Mouse (Mus musculus): ENCODE measurements around the gene Rnf166. TPM values are rescaled to one million over a fixed set of nuclear protein-coding genes. Genes with fewer than 3 reads are reported as not detected.

The Rnf166 gene
- polyA plus RNA-seq, 2 experiments: 47.0 to 80.1 TPM

DNA sequence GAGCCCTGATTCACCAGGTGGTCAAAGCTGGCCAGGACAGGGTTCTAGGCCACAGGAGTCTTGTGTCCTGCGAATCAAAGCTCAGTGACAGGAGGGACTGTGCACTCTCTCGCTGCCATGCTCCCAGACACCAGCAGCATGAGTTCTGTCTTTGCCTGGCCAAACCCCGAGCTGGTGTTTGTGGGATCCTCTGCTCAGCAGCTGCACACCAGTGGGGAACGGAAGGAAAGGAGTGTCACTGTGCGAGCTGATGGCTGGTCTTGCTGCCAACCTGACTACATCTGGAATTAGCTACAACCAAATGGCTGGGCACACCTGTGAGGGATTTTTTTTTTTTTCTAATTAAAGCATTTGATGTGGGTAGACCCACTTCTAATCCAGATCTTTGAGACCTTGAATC lies 5.2 kb downstream of the Rnf166 start:
- H3K4me2 ChIP-seq (replicated peaks; ENCODE audit: low read depth, low read length, severe bottlenecking): no peak overlapping the region
- peaks cover 58% of the 10 kb centered on the region for H3K36me3 ChIP-seq (ENCODE audit: control insufficient read depth, insufficient read depth, low read length)
- no peaks in the 10 kb centered on the region for H3K9me3 ChIP-seq (ENCODE audit: control insufficient read depth, low read length)
- H3K27me3 ChIP-seq (ENCODE audit: control insufficient read depth, insufficient read depth, low read length): no peaks in the 10 kb centered on the region
- no peak overlapping the region for H3K9ac ChIP-seq (ENCODE audit: low read depth, low read length, severe bottlenecking)
- H3K27ac ChIP-seq (replicated peaks; ENCODE audit: low read depth, low read length): no peak overlapping the region
- H3K4me1 ChIP-seq (ENCODE audit: control insufficient read depth, insufficient read depth, low read length): peaks cover 9% of the 10 kb centered on the region
- H3K4me3 ChIP-seq (replicated peaks; ENCODE audit: low read length): no peak overlapping the region
- 85% methylated on average over 5 of the region's 5 CpGs for WGBS
- DNase-seq (ENCODE audit: low spot score) (no peak), ATAC-seq (ENCODE audit: low FRiP score, low read depth) (no peak)
- no peak for TF ChIP-seq POLR2A (IDR thresholded peaks at IDR 0.05; ENCODE audit: borderline replicate concordance, extremely low read depth, insufficient read depth, insufficient read length)

DNA sequence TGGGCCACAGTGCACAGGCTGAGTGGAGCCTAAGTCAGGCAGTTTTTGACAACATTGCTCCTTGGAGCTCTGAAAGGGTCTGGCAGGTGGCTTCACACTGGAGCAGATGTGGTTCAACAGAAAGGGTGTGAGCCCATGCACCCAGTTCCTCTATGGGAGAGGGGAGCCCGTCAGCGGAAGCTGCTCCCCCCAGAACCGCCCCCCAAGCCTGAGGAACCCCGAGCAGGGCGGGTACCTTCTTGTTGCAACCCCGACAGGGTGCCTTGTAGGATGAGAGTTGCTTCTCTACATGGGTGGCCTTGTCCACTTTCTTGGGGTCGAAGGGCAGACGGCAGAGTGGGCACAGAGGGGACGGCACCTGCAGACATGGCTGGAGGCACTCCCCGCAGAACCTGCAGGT lies 5.9 kb downstream of the Rnf166 start:
- DNase-seq (ENCODE audit: low spot score) (no peak), ATAC-seq (ENCODE audit: low FRiP score, low read depth) (no peak)
- Histone ChIP-seq H3K9me3 (ENCODE audit: control insufficient read depth, low read length) (no peaks in the 10 kb centered on the region), H3K27me3 (ENCODE audit: control insufficient read depth, insufficient read depth, low read length) (no peaks in the 10 kb centered on the region), H3K4me3 (replicated peaks; ENCODE audit: low read length) (no peak overlapping the region), H3K4me1 (ENCODE audit: control insufficient read depth, insufficient read depth, low read length) (peaks cover 6% of the 10 kb centered on the region), H3K9ac (ENCODE audit: low read depth, low read length, severe bottlenecking) (no peak overlapping the region), H3K27ac (replicated peaks; ENCODE audit: low read depth, low read length) (no peak overlapping the region), H3K4me2 (replicated peaks; ENCODE audit: low read depth, low read length, severe bottlenecking) (no peak overlapping the region), H3K36me3 (ENCODE audit: control insufficient read depth, insufficient read depth, low read length) (peaks cover 62% of the 10 kb centered on the region)
- 82% methylated on average over 10 of the region's 10 CpGs for WGBS
- no peak for TF ChIP-seq POLR2A (IDR thresholded peaks at IDR 0.05; ENCODE audit: borderline replicate concordance, extremely low read depth, insufficient read depth, insufficient read length)

GRCm38 (mm10) chr8:122469407-122469806 lies 6.5 kb downstream of the Rnf166 start:
- Histone ChIP-seq H3K36me3 (ENCODE audit: control insufficient read depth, insufficient read depth, low read length) (peaks cover 62% of the 10 kb centered on the region), H3K27ac (replicated peaks; ENCODE audit: low read depth, low read length) (no peak overlapping the region), H3K9me3 (ENCODE audit: control insufficient read depth, low read length) (no peaks in the 10 kb centered on the region), H3K27me3 (ENCODE audit: control insufficient read depth, insufficient read depth, low read length) (no peaks in the 10 kb centered on the region), H3K9ac (ENCODE audit: low read depth, low read length, severe bottlenecking) (no peak overlapping the region), H3K4me1 (ENCODE audit: control insufficient read depth, insufficient read depth, low read length) (peaks cover under 1% of the 10 kb centered on the region), H3K4me3 (replicated peaks; ENCODE audit: low read length) (no peak overlapping the region), H3K4me2 (replicated peaks; ENCODE audit: low read depth, low read length, severe bottlenecking) (no peak overlapping the region)
- ATAC-seq (ENCODE audit: low FRiP score, low read depth): no peak
- no peak for DNase-seq (ENCODE audit: low spot score)
- 76% methylated on average over 6 of the region's 6 CpGs for WGBS
- no peak for TF ChIP-seq POLR2A (IDR thresholded peaks at IDR 0.05; ENCODE audit: borderline replicate concordance, extremely low read depth, insufficient read depth, insufficient read length)

DNA sequence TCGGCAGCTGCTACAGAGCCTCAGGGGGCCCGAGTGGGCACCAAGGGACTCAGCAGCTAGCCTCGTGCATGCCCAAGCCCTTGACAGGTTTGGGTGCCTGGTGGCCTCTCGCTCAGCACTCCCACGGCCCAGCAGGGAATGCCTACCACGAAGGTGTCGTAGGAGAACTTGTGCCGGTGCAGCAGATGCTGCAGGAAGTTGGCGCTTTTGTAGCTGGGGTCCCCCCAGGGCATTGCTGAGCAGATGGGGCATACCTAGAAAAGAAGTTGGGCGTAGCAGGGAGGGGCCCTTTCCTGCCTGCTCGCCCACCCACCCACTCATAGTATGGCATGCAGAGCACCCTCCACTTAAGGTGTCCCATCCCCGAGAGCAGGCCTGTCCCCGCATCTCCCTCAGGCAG lies 8.0 kb downstream of the Rnf166 start:
- ATAC-seq (ENCODE audit: low FRiP score, low read depth): no peak
- 85% methylated on average over 13 of the region's 13 CpGs for WGBS

GRCm38 (mm10) chr8:122464985-122465384 lies 10.9 kb downstream of the Rnf166 start:
- H3K9me3 ChIP-seq (ENCODE audit: control insufficient read depth, low read length): no peaks in the 10 kb centered on the region
- peaks cover 10% of the 10 kb centered on the region for H3K4me1 ChIP-seq (ENCODE audit: control insufficient read depth, insufficient read depth, low read length)
- DNase-seq (ENCODE audit: low spot score) (no peak), ATAC-seq (ENCODE audit: low FRiP score, low read depth) (no peak)
- 68% methylated on average over 7 of the region's 7 CpGs for WGBS
- no peak for TF ChIP-seq POLR2A (IDR thresholded peaks at IDR 0.05; ENCODE audit: borderline replicate concordance, extremely low read depth, insufficient read depth, insufficient read length)
- H3K9ac ChIP-seq (ENCODE audit: low read depth, low read length, severe bottlenecking): no peak overlapping the region
- H3K36me3 ChIP-seq (ENCODE audit: control insufficient read depth, insufficient read depth, low read length): peaks cover 39% of the 10 kb centered on the region
- H3K27ac ChIP-seq (replicated peaks; ENCODE audit: low read depth, low read length): no peak overlapping the region
- H3K27me3 ChIP-seq (ENCODE audit: control insufficient read depth, insufficient read depth, low read length): peaks cover 17% of the 10 kb centered on the region
- no peak overlapping the region for H3K4me2 ChIP-seq (replicated peaks; ENCODE audit: low read depth, low read length, severe bottlenecking)
- H3K4me3 ChIP-seq (replicated peaks; ENCODE audit: low read length): no peak overlapping the region

More for the DNA sequence above, 8.0 kb downstream of the Rnf166 start:
- H3K4me1 ChIP-seq (ENCODE audit: control insufficient read depth, insufficient read depth, low read length): no peaks in the 10 kb centered on the region
- peaks cover 51% of the 10 kb centered on the region for H3K36me3 ChIP-seq (ENCODE audit: control insufficient read depth, insufficient read depth, low read length)
- no peaks in the 10 kb centered on the region for H3K27me3 ChIP-seq (ENCODE audit: control insufficient read depth, insufficient read depth, low read length)
- H3K9ac ChIP-seq (ENCODE audit: low read depth, low read length, severe bottlenecking): no peak overlapping the region
- H3K9me3 ChIP-seq (ENCODE audit: control insufficient read depth, low read length): no peaks in the 10 kb centered on the region
- H3K27ac ChIP-seq (replicated peaks; ENCODE audit: low read depth, low read length): no peak overlapping the region
- DNase-seq (ENCODE audit: low spot score): no peak
- no peak overlapping the region for H3K4me3 ChIP-seq (replicated peaks; ENCODE audit: low read length)
- TF ChIP-seq POLR2A (IDR thresholded peaks at IDR 0.05; ENCODE audit: borderline replicate concordance, extremely low read depth, insufficient read depth, insufficient read length): no peak
- H3K4me2 ChIP-seq (replicated peaks; ENCODE audit: low read depth, low read length, severe bottlenecking): no peak overlapping the region

Measured in limb, embryonic 14.5 days (tissue).